Mouse (Mus musculus): ENCODE measurements at regions not wholly inside any gene's neighbourhood (a gene's known extent, or its start where the extent isn't known, plus 50 kb on each side); places are given as distances from the start of the nearest gene placed in this dataset.

GRCm38 (mm10) chr4:31454898-31455297 lies 509.0 kb upstream of the Map3k7 start:
- H3K9ac ChIP-seq (ENCODE audit: low read length): no peak overlapping the region
- H3K27ac ChIP-seq (replicated peaks; ENCODE audit: low read depth, low read length): no peak overlapping the region
- H3K9me3 ChIP-seq (ENCODE audit: control insufficient read depth, low read length): no peaks in the 10 kb centered on the region
- H3K36me3 ChIP-seq (ENCODE audit: control insufficient read depth, insufficient read depth, low read length): no peaks in the 10 kb centered on the region
- H3K27me3 ChIP-seq (ENCODE audit: control insufficient read depth, insufficient read depth, low read length): no peaks in the 10 kb centered on the region
- no peak for DNase-seq (ENCODE audit: low spot score)
- 73% methylated on average over 7 of the region's 7 CpGs for WGBS
- H3K4me1 ChIP-seq (ENCODE audit: control insufficient read depth, insufficient read depth, low read length): no peaks in the 10 kb centered on the region
- H3K4me2 ChIP-seq (ENCODE audit: low read depth, severe bottlenecking): no peak overlapping the region
- ATAC-seq (ENCODE audit: insufficient number of reproducible peaks, low FRiP score, low TSS enrichment, low read depth): no peak
- H3K4me3 ChIP-seq (ENCODE audit: low read depth, low read length): no peak overlapping the region

- H3K4me3 ChIP-seq (ENCODE audit: low read depth, low read length): no peak overlapping the region
- no peaks in the 10 kb centered on the region for H3K36me3 ChIP-seq (ENCODE audit: control insufficient read depth, insufficient read depth, low read length)
- no peak for ATAC-seq (ENCODE audit: insufficient number of reproducible peaks, low FRiP score, low TSS enrichment, low read depth)
- no peaks in the 10 kb centered on the region for H3K9me3 ChIP-seq (ENCODE audit: control insufficient read depth, low read length)
- H3K9ac ChIP-seq (ENCODE audit: low read length): no peak overlapping the region
- DNase-seq (ENCODE audit: low spot score): no peak
- 81% methylated on average over 4 of the region's 4 CpGs for WGBS
- H3K4me1 ChIP-seq (ENCODE audit: control insufficient read depth, insufficient read depth, low read length): no peaks in the 10 kb centered on the region
- no peaks in the 10 kb centered on the region for H3K27me3 ChIP-seq (ENCODE audit: control insufficient read depth, insufficient read depth, low read length)
- no peak overlapping the region for H3K27ac ChIP-seq (replicated peaks; ENCODE audit: low read depth, low read length)
- H3K4me2 ChIP-seq (ENCODE audit: low read depth, severe bottlenecking): no peak overlapping the region
Observed at GRCm38 (mm10) chr4:31455466-31455865, 508.4 kb upstream of the Map3k7 start.

- no peaks in the 10 kb centered on the region for H3K27me3 ChIP-seq (ENCODE audit: control insufficient read depth, insufficient read depth, low read length)
- no peaks in the 10 kb centered on the region for H3K9me3 ChIP-seq (ENCODE audit: control insufficient read depth, low read length)
- 89% methylated on average over 4 of the region's 4 CpGs for WGBS
- DNase-seq (ENCODE audit: low spot score): no peak
- no peak overlapping the region for H3K4me3 ChIP-seq (ENCODE audit: low read depth, low read length)
- no peak for ATAC-seq (ENCODE audit: insufficient number of reproducible peaks, low FRiP score, low TSS enrichment, low read depth)
- no peaks in the 10 kb centered on the region for H3K4me1 ChIP-seq (ENCODE audit: control insufficient read depth, insufficient read depth, low read length)
- H3K36me3 ChIP-seq (ENCODE audit: control insufficient read depth, insufficient read depth, low read length): no peaks in the 10 kb centered on the region
- H3K4me2 ChIP-seq (ENCODE audit: low read depth, severe bottlenecking): no peak overlapping the region
- H3K9ac ChIP-seq (ENCODE audit: low read length): no peak overlapping the region
- H3K27ac ChIP-seq (replicated peaks; ENCODE audit: low read depth, low read length): no peak overlapping the region
Observed at GRCm38 (mm10) chr4:31462456-31462855, 501.4 kb upstream of the Map3k7 start.

- no peak overlapping the region for H3K9ac ChIP-seq (ENCODE audit: low read length)
- no peak for DNase-seq (ENCODE audit: low spot score)
- no peaks in the 10 kb centered on the region for H3K36me3 ChIP-seq (ENCODE audit: control insufficient read depth, insufficient read depth, low read length)
- no peak overlapping the region for H3K4me2 ChIP-seq (ENCODE audit: low read depth, severe bottlenecking)
- WGBS: 88% methylated on average over 5 of the region's 5 CpGs
- H3K4me1 ChIP-seq (ENCODE audit: control insufficient read depth, insufficient read depth, low read length): no peaks in the 10 kb centered on the region
- H3K9me3 ChIP-seq (ENCODE audit: control insufficient read depth, low read length): no peaks in the 10 kb centered on the region
- H3K27me3 ChIP-seq (ENCODE audit: control insufficient read depth, insufficient read depth, low read length): no peaks in the 10 kb centered on the region
- H3K27ac ChIP-seq (replicated peaks; ENCODE audit: low read depth, low read length): no peak overlapping the region
- no peak for ATAC-seq (ENCODE audit: insufficient number of reproducible peaks, low FRiP score, low TSS enrichment, low read depth)
- no peak overlapping the region for H3K4me3 ChIP-seq (ENCODE audit: low read depth, low read length)
Observed at GRCm38 (mm10) chr4:31463130-31463698, 500.7 kb upstream of the Map3k7 start.

- Histone ChIP-seq H3K27ac (replicated peaks; ENCODE audit: low read depth, low read length) (no peak overlapping the region), H3K36me3 (ENCODE audit: control insufficient read depth, insufficient read depth, low read length) (no peaks in the 10 kb centered on the region), H3K9me3 (ENCODE audit: control insufficient read depth, low read length) (no peaks in the 10 kb centered on the region), H3K4me1 (ENCODE audit: control insufficient read depth, insufficient read depth, low read length) (no peaks in the 10 kb centered on the region), H3K27me3 (ENCODE audit: control insufficient read depth, insufficient read depth, low read length) (no peaks in the 10 kb centered on the region), H3K4me2 (ENCODE audit: low read depth, severe bottlenecking) (no peak overlapping the region), H3K9ac (ENCODE audit: low read length) (no peak overlapping the region), H3K4me3 (ENCODE audit: low read depth, low read length) (no peak overlapping the region)
- ATAC-seq (ENCODE audit: insufficient number of reproducible peaks, low FRiP score, low TSS enrichment, low read depth) (no peak), DNase-seq (ENCODE audit: low spot score) (no peak)
- 78% methylated on average over 9 of the region's 9 CpGs for WGBS
Observed at GRCm38 (mm10) chr4:31468306-31468705, 495.6 kb upstream of the Map3k7 start.

GRCm38 (mm10) chr4:31469803-31470202 lies 494.1 kb upstream of the Map3k7 start:
- no peaks in the 10 kb centered on the region for H3K27me3 ChIP-seq (ENCODE audit: control insufficient read depth, insufficient read depth, low read length)
- H3K4me1 ChIP-seq (ENCODE audit: control insufficient read depth, insufficient read depth, low read length): no peaks in the 10 kb centered on the region
- no peak for ATAC-seq (ENCODE audit: insufficient number of reproducible peaks, low FRiP score, low TSS enrichment, low read depth)
- no peak overlapping the region for H3K27ac ChIP-seq (replicated peaks; ENCODE audit: low read depth, low read length)
- H3K9me3 ChIP-seq (ENCODE audit: control insufficient read depth, low read length): no peaks in the 10 kb centered on the region
- H3K9ac ChIP-seq (ENCODE audit: low read length): no peak overlapping the region
- DNase-seq (ENCODE audit: low spot score): no peak
- H3K4me2 ChIP-seq (ENCODE audit: low read depth, severe bottlenecking): no peak overlapping the region
- 80% methylated on average over 4 of the region's 4 CpGs for WGBS
- no peaks in the 10 kb centered on the region for H3K36me3 ChIP-seq (ENCODE audit: control insufficient read depth, insufficient read depth, low read length)
- H3K4me3 ChIP-seq (ENCODE audit: low read depth, low read length): no peak overlapping the region

GRCm38 (mm10) chr4:31492535-31492934 lies 471.4 kb upstream of the Map3k7 start:
- Histone ChIP-seq H3K9me3 (ENCODE audit: control insufficient read depth, low read length) (no peaks in the 10 kb centered on the region), H3K36me3 (ENCODE audit: control insufficient read depth, insufficient read depth, low read length) (no peaks in the 10 kb centered on the region), H3K4me1 (ENCODE audit: control insufficient read depth, insufficient read depth, low read length) (no peaks in the 10 kb centered on the region), H3K27me3 (ENCODE audit: control insufficient read depth, insufficient read depth, low read length) (no peaks in the 10 kb centered on the region), H3K4me3 (ENCODE audit: low read depth, low read length) (no peak overlapping the region), H3K9ac (ENCODE audit: low read length) (no peak overlapping the region), H3K27ac (replicated peaks; ENCODE audit: low read depth, low read length) (no peak overlapping the region), H3K4me2 (ENCODE audit: low read depth, severe bottlenecking) (no peak overlapping the region)
- DNase-seq (ENCODE audit: low spot score) (no peak), ATAC-seq (ENCODE audit: insufficient number of reproducible peaks, low FRiP score, low TSS enrichment, low read depth) (no peak)
- WGBS: 90% methylated on average over 3 of the region's 3 CpGs

GRCm38 (mm10) chr4:31493087-31493511 lies 470.8 kb upstream of the Map3k7 start:
- Histone ChIP-seq H3K4me1 (ENCODE audit: control insufficient read depth, insufficient read depth, low read length) (no peaks in the 10 kb centered on the region), H3K27me3 (ENCODE audit: control insufficient read depth, insufficient read depth, low read length) (no peaks in the 10 kb centered on the region), H3K9ac (ENCODE audit: low read length) (no peak overlapping the region), H3K4me3 (ENCODE audit: low read depth, low read length) (no peak overlapping the region), H3K9me3 (ENCODE audit: control insufficient read depth, low read length) (no peaks in the 10 kb centered on the region), H3K4me2 (ENCODE audit: low read depth, severe bottlenecking) (no peak overlapping the region), H3K36me3 (ENCODE audit: control insufficient read depth, insufficient read depth, low read length) (no peaks in the 10 kb centered on the region), H3K27ac (replicated peaks; ENCODE audit: low read depth, low read length) (no peak overlapping the region)
- DNase-seq (ENCODE audit: low spot score): no peak
- 91% methylated on average over 3 of the region's 3 CpGs for WGBS
- ATAC-seq (ENCODE audit: insufficient number of reproducible peaks, low FRiP score, low TSS enrichment, low read depth): no peak

GRCm38 (mm10) chr4:31499888-31500287 lies 464.0 kb upstream of the Map3k7 start:
- Histone ChIP-seq H3K4me2 (ENCODE audit: low read depth, severe bottlenecking) (no peak overlapping the region), H3K9ac (ENCODE audit: low read length) (no peak overlapping the region), H3K27ac (replicated peaks; ENCODE audit: low read depth, low read length) (no peak overlapping the region), H3K9me3 (ENCODE audit: control insufficient read depth, low read length) (no peaks in the 10 kb centered on the region), H3K27me3 (ENCODE audit: control insufficient read depth, insufficient read depth, low read length) (no peaks in the 10 kb centered on the region), H3K4me1 (ENCODE audit: control insufficient read depth, insufficient read depth, low read length) (no peaks in the 10 kb centered on the region), H3K4me3 (ENCODE audit: low read depth, low read length) (no peak overlapping the region), H3K36me3 (ENCODE audit: control insufficient read depth, insufficient read depth, low read length) (no peaks in the 10 kb centered on the region)
- DNase-seq (ENCODE audit: low spot score) (no peak), ATAC-seq (ENCODE audit: insufficient number of reproducible peaks, low FRiP score, low TSS enrichment, low read depth) (no peak)
- 97% methylated on average over 2 of the region's 2 CpGs for WGBS

All from limb, embryonic 11.5 days (tissue).